9 mouse cellular contexts compared by ENCODE assay signal in genomic region chr5:33228428-33228827, GRCm38 (mm10). TPM values are rescaled to one million over a fixed set of nuclear protein-coding genes. Genes with fewer than 3 reads are reported as not detected.
DNase-seq lines count a peak whose midpoint lies in the region; ATAC-seq and TF ChIP-seq lines count a peak whose summit lies in the region.
"Had no signal": no experiment of that assay in that cellular context is flagged by ENCODE, and none has a peak within 500 bp of the region (broad histone marks: within the 10 kb centered on the region; RNA-seq: fewer than 3 reads in every experiment).

No protein-coding gene starts in this region.

- no peak for TF ChIP-seq POLR2A in limb, embryonic 14.5 days (IDR thresholded peaks at IDR 0.05; ENCODE audit: borderline replicate concordance, extremely low read depth, insufficient read depth, insufficient read length)
- no peak for TF ChIP-seq POLR2A in thymus, adult 2 months (IDR thresholded peaks at IDR 0.05; ENCODE audit: control insufficient read depth, extremely low read depth, insufficient read depth, low read length, poor library complexity)

- no peak for ATAC-seq in neural tube, embryonic 15.5 days (ENCODE audit: low FRiP score)
- peak; percentile 27; the same call in 1 of the 2 replicates for ATAC-seq in erythroid progenitor cell, adult 5-6 weeks (replicated peaks; ENCODE audit: low FRiP score, poor library complexity, severe bottlenecking)
- ATAC-seq in limb, embryonic 14.5 days (ENCODE audit: low FRiP score, low read depth), result 0 out of 2 replicates have a peak, but pooled peaks have one; percentile 37

- no peaks in the 10 kb centered on the region for H3K27me3 ChIP-seq in neural tube, embryonic 15.5 days (replicated peaks)
- H3K27me3 ChIP-seq in limb, embryonic 14.5 days (ENCODE audit: control insufficient read depth, insufficient read depth, low read length), result no peaks in the 10 kb centered on the region
- H3K27me3 ChIP-seq in thymus, adult 2 months (ENCODE audit: control insufficient read depth, insufficient read depth, low read length), result no peaks in the 10 kb centered on the region
- H3K27me3 ChIP-seq: neural tube, embryonic 12.5 days had no signal

- DNase-seq in neural tube, embryonic 10.5 days (ENCODE audit: extremely low spot score, low spot score), result no peak
- DNase-seq in heart, postnatal 10 days, result peak; percentile 66 to 68
- DNase-seq in limb, embryonic 14.5 days (ENCODE audit: low spot score), result no peak
- no peak for DNase-seq in spleen, adult 12 weeks (ENCODE audit: low spot score)
- DNase-seq in adrenal gland, postnatal 10 days, result no peak
- no peak for DNase-seq in thymus, adult 2 months

- no peaks in the 10 kb centered on the region for H3K36me3 ChIP-seq in neural tube, embryonic 15.5 days
- H3K36me3 ChIP-seq in limb, embryonic 14.5 days (ENCODE audit: control insufficient read depth, insufficient read depth, low read length), result no peaks in the 10 kb centered on the region
- no peaks in the 10 kb centered on the region for H3K36me3 ChIP-seq in thymus, adult 2 months (ENCODE audit: control insufficient read depth, insufficient read depth, low read length)
- H3K36me3 ChIP-seq: neural tube, embryonic 12.5 days had no signal

- peak overlapping the region; percentile 45 for H3K27ac ChIP-seq in neural tube, embryonic 15.5 days (replicated peaks)
- H3K27ac ChIP-seq in limb, embryonic 14.5 days (replicated peaks; ENCODE audit: low read depth, low read length), result 0 out of 2 replicates have a peak overlapping the region, but pooled peaks have one; percentile 39
- H3K27ac ChIP-seq in thymus, adult 2 months (ENCODE audit: control insufficient read depth, insufficient read depth, low read length), result no peak overlapping the region
- H3K27ac ChIP-seq: neural tube, embryonic 12.5 days had no signal

- intact Hi-C loops in heart, postnatal 10 days (cut with DNase I), result no loop called here

- peaks cover 11% of the 10 kb centered on the region for H3K4me1 ChIP-seq in neural tube, embryonic 15.5 days
- peaks cover 9% of the 10 kb centered on the region for H3K4me1 ChIP-seq in limb, embryonic 14.5 days (ENCODE audit: control insufficient read depth, insufficient read depth, low read length)
- H3K4me1 ChIP-seq in thymus, adult 2 months (replicated peaks; ENCODE audit: control insufficient read depth, insufficient read depth, low read length), result no peaks in the 10 kb centered on the region
- H3K4me1 ChIP-seq: neural tube, embryonic 12.5 days had no signal

- H3K9ac ChIP-seq in neural tube, embryonic 15.5 days (replicated peaks), result no peak overlapping the region
- H3K9ac ChIP-seq in limb, embryonic 14.5 days (ENCODE audit: low read depth, low read length, severe bottlenecking), result no peak overlapping the region
- H3K9ac ChIP-seq: neural tube, embryonic 12.5 days had no signal

- H3K9me3 ChIP-seq in neural tube, embryonic 15.5 days (replicated peaks), result no peaks in the 10 kb centered on the region
- no peaks in the 10 kb centered on the region for H3K9me3 ChIP-seq in limb, embryonic 14.5 days (ENCODE audit: control insufficient read depth, low read length)
- H3K9me3 ChIP-seq: neural tube, embryonic 12.5 days had no signal

- H3K4me3 ChIP-seq in neural tube, embryonic 15.5 days (replicated peaks), result no peak overlapping the region
- H3K4me3 ChIP-seq in limb, embryonic 14.5 days (replicated peaks; ENCODE audit: low read length), result no peak overlapping the region
- no peak overlapping the region for H3K4me3 ChIP-seq in thymus, adult 2 months (ENCODE audit: control insufficient read depth, insufficient read depth, low read length)
- H3K4me3 ChIP-seq: neural tube, embryonic 12.5 days had no signal

- no peak overlapping the region for H3K4me2 ChIP-seq in neural tube, embryonic 15.5 days
- no peak overlapping the region for H3K4me2 ChIP-seq in limb, embryonic 14.5 days (replicated peaks; ENCODE audit: low read depth, low read length, severe bottlenecking)
- H3K4me2 ChIP-seq: neural tube, embryonic 12.5 days had no signal

- WGBS in neural tube, embryonic 15.5 days, result 62% methylated on average over 5 of the region's 5 CpGs
- WGBS in limb, embryonic 14.5 days, result 48% methylated on average over 5 of the region's 5 CpGs
- 93% methylated on average over 5 of the region's 5 CpGs for WGBS in thymus, adult 2 months

- no peak for TF ChIP-seq CTCF in thymus, adult 2 months (IDR thresholded peaks at IDR 0.05; ENCODE audit: borderline replicate concordance, control insufficient read depth, extremely low read depth, insufficient read depth, low read length, poor library complexity)

RNA-seq across cellular contexts. Expression of gene Spon2, which starts 10.2 kb away (rescaled TPM):
- polyA plus RNA-seq in neural tube, embryonic 15.5 days (2015; fragmentation: Nextera tagmentation; extraction: Ambion mirVana), result 2.8 and 6.7 TPM in 2 replicates
- 1.1 TPM in 1 of 2 replicates, not detected in the other for total RNA-seq in erythroid progenitor cell, adult 5-6 weeks (2015; ENCODE audit: low replicate concordance)
- total RNA-seq in erythroid progenitor cell, adult 5-6 weeks (2017; ENCODE audit: low replicate concordance), result 1.0 TPM in 1 of 2 replicates, not detected in the other
- total RNA-seq in heart, postnatal 10 days (2021), result 10 to 100 TPM; 19.0 to 43.7 TPM
- 26.0 and 28.8 TPM in 2 replicates for polyA plus RNA-seq in limb, embryonic 14.5 days (2012; rRNA removed)
- polyA plus RNA-seq in limb, embryonic 14.5 days (2014; fragmentation: Nextera tagmentation; extraction: Ambion mirVana), result 23.1 and 23.9 TPM in 2 replicates
- 1 to 10 TPM; 7.8 to 8.5 TPM for total RNA-seq in adrenal gland, postnatal 10 days (2021)
- 8.0 and 10.5 TPM in 2 replicates for polyA plus RNA-seq in thymus, adult 2 months (2012; rRNA removed)

RNA-seq across cellular contexts. Expression of gene Ctbp1, which starts 46.4 kb away (rescaled TPM):
- 426 and 445 TPM in 2 replicates for polyA plus RNA-seq in neural tube, embryonic 15.5 days (2015; fragmentation: Nextera tagmentation; extraction: Ambion mirVana)
- 195 and 222 TPM in 2 replicates for total RNA-seq in erythroid progenitor cell, adult 5-6 weeks (2015; ENCODE audit: low replicate concordance)
- total RNA-seq in erythroid progenitor cell, adult 5-6 weeks (2017; ENCODE audit: low replicate concordance), result 172 and 302 TPM in 2 replicates
- total RNA-seq in heart, postnatal 10 days (2021), result 100 to 1,000 TPM; 236 to 245 TPM
- 266 and 270 TPM in 2 replicates for polyA plus RNA-seq in limb, embryonic 14.5 days (2012; rRNA removed)
- polyA plus RNA-seq in limb, embryonic 14.5 days (2014; fragmentation: Nextera tagmentation; extraction: Ambion mirVana), result 341 and 376 TPM in 2 replicates
- 100 to 1,000 TPM; 202 to 229 TPM for total RNA-seq in adrenal gland, postnatal 10 days (2021)
- polyA plus RNA-seq in thymus, adult 2 months (2012; rRNA removed), result 565 and 568 TPM in 2 replicates

Comparison
In these comparisons a context has a peak if more than half of its experiments do, and no peak if none do; other contexts are left out.
1. DNase-seq: peak in heart, postnatal 10 days (2 of 2); none in neural tube, embryonic 10.5 days (single experiment), limb, embryonic 14.5 days (single experiment), spleen, adult 12 weeks (single experiment), adrenal gland, postnatal 10 days (single experiment) and thymus, adult 2 months (single experiment).
2. RNA of gene Spon2, which starts 10.2 kb away (total RNA-seq): 19.0 to 43.7 TPM in heart, postnatal 10 days and 7.8 to 8.5 TPM in adrenal gland, postnatal 10 days; 1.0 to 1.1 TPM in erythroid progenitor cell, adult 5-6 weeks; every median in the first group is over 4 times any median in the second.